In genomic region chr11:113147535-113148197, GRCm38 (mm10) we compare ENCODE assay signal across 10 mouse cellular contexts.
DNase-seq lines count a peak whose midpoint lies in the region; ATAC-seq and TF ChIP-seq lines count a peak whose summit lies in the region.
"Had no signal": no experiment of that assay in that cellular context is flagged by ENCODE, and none has a peak within 500 bp of the region (broad histone marks: within the 10 kb centered on the region; RNA-seq: fewer than 3 reads in every experiment).

No protein-coding gene starts in this region.

- H3K27me3 ChIP-seq in heart, embryonic 12.5 days (replicated peaks), result no peaks in the 10 kb centered on the region
- no peaks in the 10 kb centered on the region; the same call in 1 of the 2 replicates for H3K27me3 ChIP-seq in midbrain, embryonic 11.5 days (ENCODE audit: control insufficient read depth, insufficient read depth, low read length)
- no peaks in the 10 kb centered on the region for H3K27me3 ChIP-seq in midbrain, embryonic 15.5 days (replicated peaks)
- H3K27me3 ChIP-seq in intestine, embryonic 14.5 days (replicated peaks; ENCODE audit: control insufficient read depth, insufficient read depth, low read length), result no peaks in the 10 kb centered on the region
- H3K27me3 ChIP-seq in neural tube, embryonic 13.5 days, result no peaks in the 10 kb centered on the region
- no peaks in the 10 kb centered on the region for H3K27me3 ChIP-seq in forebrain, embryonic 16.5 days (replicated peaks; ENCODE audit: control insufficient read depth, insufficient read depth, low read length)
- no peaks in the 10 kb centered on the region for H3K27me3 ChIP-seq in thymus, adult 2 months (ENCODE audit: control insufficient read depth, insufficient read depth, low read length)
- H3K27me3 ChIP-seq: megakaryocyte, embryonic 14.5 days had no signal

- intact Hi-C loops in heart, postnatal 14 days (cut with DNase I), result no loop called here

- no peaks in the 10 kb centered on the region for H3K36me3 ChIP-seq in heart, embryonic 12.5 days
- H3K36me3 ChIP-seq in midbrain, embryonic 11.5 days (ENCODE audit: control insufficient read depth, insufficient read depth, low read length), result no peaks in the 10 kb centered on the region
- no peaks in the 10 kb centered on the region for H3K36me3 ChIP-seq in midbrain, embryonic 15.5 days (replicated peaks)
- H3K36me3 ChIP-seq in intestine, embryonic 14.5 days (ENCODE audit: control insufficient read depth, insufficient read depth, low read length), result no peaks in the 10 kb centered on the region
- no peaks in the 10 kb centered on the region for H3K36me3 ChIP-seq in neural tube, embryonic 13.5 days
- no peaks in the 10 kb centered on the region for H3K36me3 ChIP-seq in forebrain, embryonic 16.5 days (ENCODE audit: control insufficient read depth, insufficient read depth)
- no peaks in the 10 kb centered on the region for H3K36me3 ChIP-seq in thymus, adult 2 months (ENCODE audit: control insufficient read depth, insufficient read depth, low read length)

- peaks cover 35% of the 10 kb centered on the region for H3K4me1 ChIP-seq in heart, embryonic 12.5 days (replicated peaks)
- H3K4me1 ChIP-seq in midbrain, embryonic 11.5 days (ENCODE audit: control insufficient read depth, insufficient read depth, low read length), result peaks cover 16% of the 10 kb centered on the region
- H3K4me1 ChIP-seq in midbrain, embryonic 15.5 days, result peaks cover 31% of the 10 kb centered on the region
- H3K4me1 ChIP-seq in intestine, embryonic 14.5 days (replicated peaks; ENCODE audit: control insufficient read depth, insufficient read depth, low read length), result peaks cover 19% of the 10 kb centered on the region
- peaks cover 53% of the 10 kb centered on the region for H3K4me1 ChIP-seq in neural tube, embryonic 13.5 days (replicated peaks)
- peaks cover 30% of the 10 kb centered on the region for H3K4me1 ChIP-seq in forebrain, embryonic 16.5 days (replicated peaks; ENCODE audit: control insufficient read depth, insufficient read depth, low read length)
- no peaks in the 10 kb centered on the region for H3K4me1 ChIP-seq in thymus, adult 2 months (replicated peaks; ENCODE audit: control insufficient read depth, insufficient read depth, low read length)
- H3K4me1 ChIP-seq: megakaryocyte, embryonic 14.5 days had no signal

- 0 out of 2 replicates have a peak, but pooled peaks cover 3% of the 10 kb centered on the region for H3K9me3 ChIP-seq in heart, embryonic 12.5 days (replicated peaks)
- no peaks in the 10 kb centered on the region for H3K9me3 ChIP-seq in midbrain, embryonic 11.5 days (ENCODE audit: control insufficient read depth, low read length)
- no peaks in the 10 kb centered on the region for H3K9me3 ChIP-seq in midbrain, embryonic 15.5 days
- H3K9me3 ChIP-seq in intestine, embryonic 14.5 days (ENCODE audit: control insufficient read depth, low read length), result no peaks in the 10 kb centered on the region
- no peaks in the 10 kb centered on the region for H3K9me3 ChIP-seq in neural tube, embryonic 13.5 days
- no peaks in the 10 kb centered on the region for H3K9me3 ChIP-seq in forebrain, embryonic 16.5 days (ENCODE audit: control insufficient read depth, low read length)

- ATAC-seq in heart, embryonic 12.5 days (ENCODE audit: insufficient number of reproducible peaks, low FRiP score), result no peak
- 0 out of 2 replicates have a peak, but pooled peaks have one; percentile 33 for ATAC-seq in midbrain, embryonic 11.5 days (ENCODE audit: low FRiP score)
- no peak; the same call in 1 of the 2 replicates for ATAC-seq in midbrain, embryonic 15.5 days (replicated peaks)
- ATAC-seq in intestine, embryonic 14.5 days (replicated peaks; ENCODE audit: low FRiP score, low TSS enrichment, low read depth), result peak; percentile 91
- ATAC-seq in neural tube, embryonic 13.5 days (ENCODE audit: low read depth), result no peak
- no peak for ATAC-seq in forebrain, embryonic 16.5 days

- H3K4me3 ChIP-seq in heart, embryonic 12.5 days, result no peak overlapping the region
- H3K4me3 ChIP-seq in midbrain, embryonic 11.5 days (ENCODE audit: low read depth, low read length), result no peak overlapping the region
- H3K4me3 ChIP-seq in midbrain, embryonic 15.5 days, result no peak overlapping the region
- no peak overlapping the region for H3K4me3 ChIP-seq in intestine, embryonic 14.5 days (ENCODE audit: low read depth, low read length)
- H3K4me3 ChIP-seq in neural tube, embryonic 13.5 days, result no peak overlapping the region
- no peak overlapping the region for H3K4me3 ChIP-seq in forebrain, embryonic 16.5 days (replicated peaks; ENCODE audit: low read length)
- no peak overlapping the region for H3K4me3 ChIP-seq in thymus, adult 2 months (ENCODE audit: control insufficient read depth, insufficient read depth, low read length)
- H3K4me3 ChIP-seq: megakaryocyte, embryonic 14.5 days had no signal

- H3K9ac ChIP-seq in heart, embryonic 12.5 days, result no peak overlapping the region
- no peak overlapping the region for H3K9ac ChIP-seq in midbrain, embryonic 11.5 days (ENCODE audit: low read length)
- H3K9ac ChIP-seq in midbrain, embryonic 15.5 days, result no peak overlapping the region
- no peak overlapping the region for H3K9ac ChIP-seq in intestine, embryonic 14.5 days (ENCODE audit: low read length)
- no peak overlapping the region for H3K9ac ChIP-seq in neural tube, embryonic 13.5 days
- no peak overlapping the region for H3K9ac ChIP-seq in forebrain, embryonic 16.5 days (replicated peaks; ENCODE audit: low read depth, low read length)

- H3K27ac ChIP-seq in heart, embryonic 12.5 days (ENCODE audit: poor library complexity, severe bottlenecking), result no peak overlapping the region
- no peak overlapping the region for H3K27ac ChIP-seq in midbrain, embryonic 11.5 days (ENCODE audit: low read depth, low read length)
- H3K27ac ChIP-seq in midbrain, embryonic 15.5 days, result no peak overlapping the region
- peak overlapping the region; percentile 67 for H3K27ac ChIP-seq in intestine, embryonic 14.5 days (ENCODE audit: low read depth)
- peak overlapping the region; percentile 33; the same call in 1 of the 2 replicates for H3K27ac ChIP-seq in neural tube, embryonic 13.5 days (replicated peaks)
- H3K27ac ChIP-seq in forebrain, embryonic 16.5 days (ENCODE audit: low read length), result no peak overlapping the region
- no peak overlapping the region for H3K27ac ChIP-seq in thymus, adult 2 months (ENCODE audit: control insufficient read depth, insufficient read depth, low read length)

- WGBS in heart, embryonic 12.5 days, result 68% methylated on average over 17 of the region's 17 CpGs
- 76% methylated on average over 17 of the region's 17 CpGs for WGBS in midbrain, embryonic 11.5 days
- WGBS in midbrain, embryonic 15.5 days, result 72% methylated on average over 17 of the region's 17 CpGs
- 24% methylated on average over 17 of the region's 17 CpGs for WGBS in intestine, embryonic 14.5 days
- 45% methylated on average over 17 of the region's 17 CpGs for WGBS in neural tube, embryonic 13.5 days
- WGBS in forebrain, embryonic 16.5 days, result 78% methylated on average over 17 of the region's 17 CpGs
- WGBS in thymus, adult 2 months, result 92% methylated on average over 17 of the region's 17 CpGs

- no peak for TF ChIP-seq CTCF in thymus, adult 2 months (IDR thresholded peaks at IDR 0.05; ENCODE audit: borderline replicate concordance, control insufficient read depth, extremely low read depth, insufficient read depth, low read length, poor library complexity)

- no peak for TF ChIP-seq POLR2A in thymus, adult 2 months (IDR thresholded peaks at IDR 0.05; ENCODE audit: control insufficient read depth, extremely low read depth, insufficient read depth, low read length, poor library complexity)

- DNase-seq in heart, postnatal 14 days, result peak; percentile 30 to 32
- no peak for DNase-seq in midbrain, embryonic 11.5 days (ENCODE audit: low spot score, missing footprints)
- DNase-seq in intestine, embryonic 14.5 days (ENCODE audit: low spot score), result peak; percentile 69
- DNase-seq in thymus, adult 2 months, result no peak
- DNase-seq: kidney, postnatal 4 days had no signal

- no peak overlapping the region for H3K4me2 ChIP-seq in heart, embryonic 12.5 days
- H3K4me2 ChIP-seq in midbrain, embryonic 11.5 days, result no peak overlapping the region
- no peak overlapping the region for H3K4me2 ChIP-seq in midbrain, embryonic 15.5 days
- peak overlapping the region; percentile 28 for H3K4me2 ChIP-seq in intestine, embryonic 14.5 days (ENCODE audit: low read length)
- no peak overlapping the region for H3K4me2 ChIP-seq in neural tube, embryonic 13.5 days
- no peak overlapping the region for H3K4me2 ChIP-seq in forebrain, embryonic 16.5 days (ENCODE audit: low read length)

Comparison
In these comparisons a context has a peak if more than half of its experiments do, and no peak if none do; other contexts are left out.
1. ATAC-seq: peak in midbrain, embryonic 11.5 days (single experiment) and intestine, embryonic 14.5 days (single experiment); none in heart, embryonic 12.5 days (single experiment), midbrain, embryonic 15.5 days (single experiment), neural tube, embryonic 13.5 days (single experiment) and forebrain, embryonic 16.5 days (single experiment).
2. DNase-seq: peak in heart, postnatal 14 days (2 of 2) and intestine, embryonic 14.5 days (single experiment); none in midbrain, embryonic 11.5 days (single experiment) and thymus, adult 2 months (single experiment).
3. H3K27ac ChIP-seq: peak in intestine, embryonic 14.5 days (single experiment) and neural tube, embryonic 13.5 days (single experiment); none in heart, embryonic 12.5 days (single experiment), midbrain, embryonic 11.5 days (single experiment), midbrain, embryonic 15.5 days (single experiment), forebrain, embryonic 16.5 days (single experiment) and thymus, adult 2 months (single experiment).